Mouse (Mus musculus) mouse trophoblast stem cell (cell line): ENCODE results near the gene Sipa1l1.

Experiments used
- in situ Hi-C, 2 experiments: fragments of 300-500 bp; cut with MseI, MboI; formaldehyde crosslinking; loops; 2 replicates in 1 of 2; 3 replicates in 1 of 2; pipeline ENCODE4 v1.15.1; 2025

Sipa1l1 gene

GRCm38 (mm10) chr12:82293545-82294247, 124.6 kb downstream of the Sipa1l1 start:
- in situ Hi-C loops = loop anchor here in 1 of 2 experiments (25.0 kb wide), 1 partner anchor 306 kb away; no protein-coding TSS in a partner anchor

- in situ Hi-C loops = loop anchor here in 1 of 2 experiments (25.0 kb wide), 1 partner anchor 308 kb away; no protein-coding TSS in a partner anchor
These were observed 126.1 kb downstream of the Sipa1l1 start for GRCm38 (mm10) chr12:82294906-82295887.

GRCm38 (mm10) chr12:82296276-82296675, 127.2 kb downstream of the Sipa1l1 start:
- in situ Hi-C loops = loop anchor here in 1 of 2 experiments (25.0 kb wide), 1 partner anchor 309 kb away; no protein-coding TSS in a partner anchor

GRCm38 (mm10) chr12:82297196-82297595, 128.1 kb downstream of the Sipa1l1 start:
- in situ Hi-C loops = loop anchor here in 1 of 2 experiments (25.0 kb wide), 1 partner anchor 310 kb away; no protein-coding TSS in a partner anchor

GRCm38 (mm10) chr12:82298662-82299460, 129.7 kb downstream of the Sipa1l1 start:
- in situ Hi-C loops = loop anchor here in 1 of 2 experiments (25.0 kb wide), 1 partner anchor 312 kb away; no protein-coding TSS in a partner anchor

- in situ Hi-C loops = no loop called here
These were observed 135.0 kb downstream of the Sipa1l1 start for GRCm38 (mm10) chr12:82304140-82304539.

- in situ Hi-C loops = no loop called here
These were observed 136.9 kb downstream of the Sipa1l1 start for GRCm38 (mm10) chr12:82306035-82306434.

- in situ Hi-C loops = no loop called here
These were observed 142.5 kb downstream of the Sipa1l1 start for GRCm38 (mm10) chr12:82311593-82311992.

- in situ Hi-C loops = no loop called here
These were observed 143.1 kb downstream of the Sipa1l1 start for GRCm38 (mm10) chr12:82312091-82312820.

- in situ Hi-C loops = no loop called here
These were observed 144.0 kb downstream of the Sipa1l1 start for GRCm38 (mm10) chr12:82313091-82313490.

GRCm38 (mm10) chr12:82319436-82320131, 150.5 kb downstream of the Sipa1l1 start:
- in situ Hi-C loops = no loop called here

- in situ Hi-C loops = no loop called here
These were observed 151.1 kb downstream of the Sipa1l1 start for GRCm38 (mm10) chr12:82320204-82320603.

GRCm38 (mm10) chr12:82321397-82321796, 152.3 kb downstream of the Sipa1l1 start:
- in situ Hi-C loops = no loop called here

GRCm38 (mm10) chr12:82321855-82322254, 152.7 kb downstream of the Sipa1l1 start:
- in situ Hi-C loops = no loop called here

- in situ Hi-C loops = no loop called here
These were observed 153.8 kb downstream of the Sipa1l1 start for GRCm38 (mm10) chr12:82322759-82323451.

GRCm38 (mm10) chr12:82324621-82325020, 155.5 kb downstream of the Sipa1l1 start:
- in situ Hi-C loops = no loop called here

GRCm38 (mm10) chr12:82325502-82325901, 156.4 kb downstream of the Sipa1l1 start:
- in situ Hi-C loops = no loop called here

- in situ Hi-C loops = no loop called here
These were observed 157.3 kb downstream of the Sipa1l1 start for GRCm38 (mm10) chr12:82326438-82326837.

- in situ Hi-C loops = no loop called here
These were observed 159.0 kb downstream of the Sipa1l1 start for GRCm38 (mm10) chr12:82328112-82328511.
